Mouse (Mus musculus): Measurements from ENCODE around the gene Dock2. TPM values are rescaled to one million over a fixed set of nuclear protein-coding genes. Genes with fewer than 3 reads are reported as not detected.

The Dock2 gene
- total RNA-seq, 4 experiments from 2014 or later: 0.39 to 0.67 (median 0.50) TPM

DNA sequence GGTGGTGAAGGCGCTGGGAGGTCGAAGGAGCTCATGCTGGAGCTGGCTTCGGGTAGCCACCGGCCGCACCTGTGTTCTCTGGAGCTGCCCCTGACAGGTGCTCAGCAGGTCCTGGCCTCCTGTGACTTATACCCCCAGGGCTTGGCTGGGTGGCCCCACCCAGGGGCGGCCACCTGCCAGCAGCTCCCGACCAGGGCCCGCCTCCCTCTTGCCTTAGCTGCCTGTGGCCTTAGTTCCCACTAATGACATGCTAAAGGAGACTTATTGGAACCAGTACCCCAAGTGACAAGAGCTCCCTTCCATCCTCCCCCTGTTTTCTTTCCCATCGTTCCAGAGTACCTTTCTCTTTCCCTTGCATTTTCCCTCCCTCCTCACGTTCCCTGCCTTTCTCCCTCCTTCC is 575.7 kb downstream of the Dock2 start, which contains the start of gene Foxi1:
Gene Foxi1, minus strand, starts transcription at position 101 of the 400 bp plus-strand sequence.
- no peak for DNase-seq (ENCODE audit: low spot score in 2 of 2)

DNA sequence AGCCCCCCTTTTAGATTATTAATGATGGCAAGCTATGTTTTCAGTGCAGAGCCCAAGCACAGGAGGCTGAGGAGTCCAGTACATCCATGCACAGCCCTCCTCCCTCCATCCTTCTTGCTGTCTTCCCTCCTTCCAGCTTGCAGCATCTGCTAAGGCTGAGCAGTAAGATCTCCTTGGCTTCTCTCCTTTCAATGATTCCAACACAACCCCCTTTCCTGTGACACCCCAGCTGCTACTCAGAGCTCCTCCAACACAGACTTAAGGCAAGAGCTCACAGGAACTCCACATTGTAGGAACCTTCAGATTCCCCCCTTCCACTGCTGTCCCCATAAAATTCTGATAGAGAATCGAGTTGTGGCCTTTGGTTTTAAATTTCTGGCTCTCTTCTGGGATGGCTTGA is 580.9 kb downstream of the Dock2 start:
- no peak for DNase-seq (ENCODE audit: low spot score in 2 of 2)

DNA sequence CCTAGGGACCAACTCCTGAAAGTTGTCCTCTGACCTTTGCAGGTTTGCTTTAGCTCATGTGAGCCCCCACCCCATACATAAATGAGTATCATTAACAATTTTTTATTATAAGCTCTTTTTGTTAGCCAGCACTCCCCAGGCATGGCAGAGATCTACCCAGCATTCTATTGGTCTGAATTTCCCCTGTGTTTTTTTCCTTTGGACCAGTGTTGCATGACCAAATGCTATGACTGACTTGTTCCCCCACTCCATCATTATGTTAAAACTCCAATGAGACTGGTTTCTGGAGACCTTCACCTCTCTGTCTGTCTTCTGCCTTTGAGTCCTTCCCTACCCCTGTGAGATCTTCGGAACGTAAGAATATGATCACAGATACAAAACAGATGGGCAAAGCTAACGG is 588.5 kb downstream of the Dock2 start:
- DNase-seq (ENCODE audit: low spot score in 2 of 2): no peak

DNA sequence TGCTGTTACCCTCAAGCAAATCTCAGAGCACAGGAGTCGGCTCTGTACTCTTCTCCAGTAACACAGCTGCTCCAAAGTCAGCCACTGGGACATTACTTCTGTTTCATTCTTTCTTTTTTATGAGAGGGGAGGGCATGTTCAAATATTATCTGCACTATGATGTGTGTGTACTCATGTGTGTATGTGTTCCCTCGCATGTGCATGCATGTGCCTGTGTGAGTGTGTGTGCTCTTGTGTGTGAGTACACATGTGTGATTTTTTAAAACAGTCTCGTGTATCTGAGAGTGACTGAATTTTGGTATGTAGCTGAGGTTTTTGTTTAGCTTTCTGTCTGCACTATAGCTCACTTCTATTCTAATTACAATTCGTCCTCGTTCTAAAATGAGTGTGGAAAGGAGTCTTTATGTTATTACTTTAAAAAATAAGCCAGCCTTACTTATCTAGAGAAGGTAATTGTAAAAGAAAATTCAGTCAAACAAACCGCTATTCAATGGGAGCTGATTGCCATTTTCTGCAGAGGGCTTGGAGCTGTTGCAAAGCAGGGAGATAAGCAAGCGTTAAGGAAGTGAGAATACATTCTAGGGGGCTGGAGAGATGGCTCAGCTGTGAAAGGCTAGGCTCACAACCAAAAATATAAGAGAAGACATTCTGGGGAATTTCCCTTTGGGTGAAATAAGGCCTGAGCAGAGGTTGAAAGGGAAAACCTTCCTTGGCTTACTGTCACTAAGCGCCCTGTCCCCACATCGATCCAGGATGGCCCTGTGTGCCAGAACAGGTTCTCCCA is 589.3 kb downstream of the Dock2 start:
- DNase-seq (ENCODE audit: low spot score in 2 of 2): no peak

DNA sequence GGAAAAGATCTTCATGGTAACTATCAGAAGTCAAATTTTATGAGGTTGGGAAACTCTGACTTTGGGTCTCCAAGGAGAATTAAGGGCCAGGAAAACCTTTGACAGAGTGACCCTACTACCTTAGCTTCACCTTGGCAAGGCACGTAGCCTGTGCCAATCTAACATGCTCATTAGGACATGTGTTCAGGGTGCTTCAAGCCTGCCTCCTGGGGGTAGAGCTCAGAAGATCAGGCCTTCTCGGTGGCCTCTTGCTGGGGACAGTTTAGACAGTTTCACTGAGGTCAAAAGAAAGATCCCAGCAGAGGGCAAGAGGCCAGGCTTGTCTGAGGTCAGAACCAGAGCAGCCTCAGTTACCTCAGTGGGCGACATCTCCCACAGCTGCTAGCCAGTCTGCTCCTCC is 590.0 kb downstream of the Dock2 start:
- no peak for DNase-seq (ENCODE audit: low spot score in 2 of 2)

DNA sequence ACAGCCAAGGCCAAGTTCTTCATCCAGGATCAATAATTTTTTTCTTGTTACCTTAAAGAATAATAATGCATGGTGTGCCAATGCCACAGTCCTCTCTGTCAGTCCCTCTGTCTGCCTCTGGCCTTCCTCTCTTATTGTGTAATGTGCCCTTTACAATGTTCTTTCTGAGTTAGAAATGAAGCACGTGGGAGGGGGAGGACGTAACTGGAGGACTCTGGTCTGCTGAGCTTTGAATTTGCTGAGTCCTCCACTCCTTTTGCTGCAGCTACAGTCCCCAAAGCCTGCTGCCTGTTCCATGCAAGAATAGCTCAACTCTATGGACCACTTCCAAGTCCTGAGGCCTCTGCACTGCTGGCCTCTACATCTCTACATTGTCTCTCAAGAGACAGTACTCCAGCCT is 599.4 kb downstream of the Dock2 start:
- DNase-seq (ENCODE audit: low spot score in 2 of 2): no peak

DNA sequence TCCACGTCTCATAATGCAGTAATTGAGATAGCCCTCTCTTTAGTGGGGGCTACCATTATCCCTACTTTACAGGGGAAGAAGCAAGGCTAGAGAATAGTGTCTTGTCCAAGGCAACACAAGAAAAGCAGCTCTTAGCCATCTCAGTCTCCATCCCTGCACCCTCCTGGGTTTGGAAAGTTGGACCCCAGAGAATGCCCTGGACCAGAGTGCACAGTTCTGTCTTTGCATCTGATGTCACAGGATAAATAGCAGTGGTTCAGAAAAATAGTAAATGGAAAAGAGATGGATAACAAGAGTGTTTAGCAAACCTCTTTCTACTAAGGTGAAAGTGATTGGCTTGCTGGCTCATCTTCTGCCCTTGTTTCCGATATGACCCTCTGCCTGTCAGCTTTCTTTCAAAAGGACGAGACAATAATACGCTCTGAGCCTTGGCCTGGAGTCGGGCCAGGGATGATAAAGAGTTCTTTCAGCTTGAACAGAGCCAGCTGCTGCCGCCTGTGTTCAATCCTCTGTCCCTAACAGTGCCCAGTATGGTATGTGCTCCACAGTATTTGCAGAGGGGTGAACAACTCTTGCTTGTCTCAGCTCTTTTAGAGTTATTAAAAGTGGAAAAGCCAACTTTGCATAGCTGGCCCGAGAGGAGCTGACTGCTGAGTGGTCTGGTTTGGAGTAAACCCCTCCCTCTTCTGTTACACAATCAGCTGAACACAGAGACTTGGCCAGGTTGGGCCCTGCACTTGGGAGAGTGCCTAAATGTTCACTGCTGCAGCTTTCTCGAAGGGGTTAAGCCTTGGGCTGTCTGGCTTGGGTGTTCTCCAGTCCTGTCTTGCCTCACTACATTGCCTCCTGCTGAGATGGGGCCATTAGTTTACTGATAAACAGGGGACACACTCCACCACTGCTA is 602.2 kb downstream of the Dock2 start:
- peak in 1 of 2 experiments; percentile 36 for DNase-seq (ENCODE audit: low spot score in 2 of 2)

DNA sequence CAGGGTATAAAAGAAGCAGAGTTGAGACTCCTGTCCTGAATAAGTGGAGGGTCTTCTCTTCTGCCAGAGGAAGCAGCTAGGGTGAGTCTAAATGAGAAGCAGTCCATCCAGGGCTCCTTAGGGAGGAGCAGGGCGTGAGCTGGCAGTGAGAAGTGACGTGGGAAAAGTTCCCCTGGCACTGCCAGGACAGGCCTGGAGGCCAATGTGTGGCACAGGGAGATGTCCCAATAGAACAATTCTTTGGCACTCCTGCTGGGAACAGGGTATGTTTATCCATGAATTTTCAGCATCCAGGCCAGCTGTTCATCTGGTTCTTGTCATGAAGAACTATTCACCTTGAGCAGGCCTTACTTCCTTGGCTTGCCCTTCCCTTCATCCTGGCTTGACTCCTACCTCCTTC is 604.9 kb downstream of the Dock2 start:
- no peak for DNase-seq (ENCODE audit: low spot score in 2 of 2)

Other genes starting within 250 kb of the Dock2 start
- gene Spdl1, start 49.7 kb upstream of the Dock2 start, total RNA-seq (2022): under 1 TPM in 2 of 4 experiments, not detected in 2; 0.11 to 0.39 TPM